Mouse (Mus musculus) small intestine, adult 2 months (tissue): Measurements from ENCODE around the gene Gm20388. TPM values are rescaled to one million over a fixed set of nuclear protein-coding genes. Genes with fewer than 3 reads are reported as not detected.
"Not testable (repeated sequence)": the region's sequence is repeated elsewhere in the genome, so short reads cannot be mapped to it uniquely, and the experiment has no call there.

ENCODE experiments used
- H3K27ac ChIP-seq: fragments of 200-500 bp; 2 replicates; pipeline ENCODE4 v1.5.1; 2012; ENCODE audit warnings: low read depth, low read length, control low read depth, inconsistent platforms; ENCODE audit not compliant: insufficient read depth
- H3K27me3 ChIP-seq: fragments of 200-500 bp; 2 replicates; pipeline ENCODE4 v1.6.1; 2012; ENCODE audit warnings: mild to moderate bottlenecking, moderate library complexity, low read length, inconsistent platforms; ENCODE audit not compliant: control insufficient read depth, insufficient read depth
- H3K36me3 ChIP-seq: fragments of 200-500 bp; 2 replicates; pipeline ENCODE4 v1.6.1; 2012; ENCODE audit warnings: mild to moderate bottlenecking, low read length, control low read depth, inconsistent platforms; ENCODE audit not compliant: control insufficient read depth, insufficient read depth
- H3K4me1 ChIP-seq: fragments of 200-500 bp; 2 replicates; pipeline ENCODE4 v1.6.1; 2012; ENCODE audit warnings: low read length, inconsistent platforms, mixed read lengths; ENCODE audit not compliant: control insufficient read depth, insufficient read depth, insufficient read length
- H3K4me3 ChIP-seq: fragments of 200-500 bp; 2 replicates; pipeline ENCODE4 v1.5.1; 2012; ENCODE audit warnings: low read depth, mild to moderate bottlenecking, control low read depth, inconsistent platforms, low read length, moderate library complexity
- CTCF ChIP-seq: fragments of 200-500 bp; IDR thresholded peaks from 2 replicates; pipeline ENCODE4 v1.5.1; 2012; ENCODE audit warnings: low read depth, mild to moderate bottlenecking, control low read depth, inconsistent platforms, low read length, moderate library complexity, mixed read lengths; ENCODE audit not compliant: insufficient replicate concordance, insufficient read length; ENCODE audit errors: extremely low read depth
- POLR2A ChIP-seq: fragments of 200-500 bp; IDR thresholded peaks from 2 replicates; pipeline ENCODE4 v1.6.1; 2012; ENCODE audit warnings: low read depth, mild to moderate bottlenecking, control low read depth, inconsistent platforms, low read length, moderate library complexity
- WGBS: fragments of 180-500 bp; shearing (Covaris S2); methylation state at CpG from one replicate; pipeline ENCODE4 v1.1.7; 2018; 5-methylcytosine and 5-hydroxymethylcytosine counted together
- polyA plus RNA-seq: library from polyadenylated mRNA; depleted of rRNA; stranded (reverse); fragments of >200 nt; gene quantifications from 2 replicates; pipeline ENCODE4 v1.2.3, GENCODE M21; 2012

Gm20388 gene
- polyA plus RNA-seq, 1 experiment, result 37.3 TPM

DNA sequence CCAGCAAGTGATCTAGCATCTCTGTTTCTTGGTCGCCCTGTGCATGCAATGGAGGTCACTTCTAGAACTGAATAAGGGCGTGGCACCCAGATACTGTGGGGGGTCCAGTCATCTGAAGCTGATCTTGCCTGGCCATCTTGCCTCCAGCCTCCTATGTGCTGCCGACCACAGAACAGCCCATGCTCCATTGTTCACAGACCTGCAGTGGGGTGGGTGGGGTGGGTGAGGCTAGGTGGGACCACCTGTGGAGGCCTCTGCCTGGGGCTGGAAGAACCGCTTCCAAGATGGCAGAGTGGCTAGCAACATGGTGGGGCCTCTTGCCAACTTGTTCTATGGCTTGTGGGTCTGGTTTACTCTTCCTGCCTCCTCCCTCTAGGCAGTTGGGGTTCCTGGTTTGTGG lies 423.0 kb downstream of the Gm20388 start:
- no peaks in the 10 kb centered on the region for H3K36me3 ChIP-seq
- TF ChIP-seq CTCF (no peak), POLR2A (no peak)
- 92% methylated on average over 4 of the region's 4 CpGs for WGBS
- H3K4me1 ChIP-seq, result peaks cover 35% of the 10 kb centered on the region
- no peak overlapping the region for H3K27ac ChIP-seq
- no peaks in the 10 kb centered on the region for H3K27me3 ChIP-seq
- H3K4me3 ChIP-seq, result no peak overlapping the region

DNA sequence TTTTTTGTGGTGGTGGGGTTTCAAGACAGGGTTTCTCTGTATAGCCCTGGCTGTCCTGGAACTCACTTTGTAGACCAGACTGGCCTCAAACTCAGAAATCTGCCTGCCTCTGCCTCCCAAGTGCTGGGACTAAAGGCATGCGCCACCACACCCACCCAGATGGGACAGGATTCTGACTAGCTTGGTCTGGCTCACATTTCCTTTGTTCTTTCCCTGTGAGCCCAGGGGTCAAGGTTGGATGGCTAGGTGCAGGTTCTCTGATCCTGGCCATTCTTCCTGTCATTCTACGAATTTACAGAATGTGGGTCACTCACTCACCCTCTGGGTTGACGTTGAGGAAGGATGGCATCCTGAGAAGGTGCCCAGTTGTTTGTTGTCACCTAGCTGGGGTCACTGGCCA lies 423.6 kb downstream of the Gm20388 start:
- H3K4me3 ChIP-seq, H3K27me3 ChIP-seq, H3K36me3 ChIP-seq, H3K27ac ChIP-seq: not testable (repeated sequence)
- WGBS, result 90% methylated on average over 3 of the region's 3 CpGs
- H3K4me1 ChIP-seq, result peaks cover 35% of the 10 kb centered on the region

DNA sequence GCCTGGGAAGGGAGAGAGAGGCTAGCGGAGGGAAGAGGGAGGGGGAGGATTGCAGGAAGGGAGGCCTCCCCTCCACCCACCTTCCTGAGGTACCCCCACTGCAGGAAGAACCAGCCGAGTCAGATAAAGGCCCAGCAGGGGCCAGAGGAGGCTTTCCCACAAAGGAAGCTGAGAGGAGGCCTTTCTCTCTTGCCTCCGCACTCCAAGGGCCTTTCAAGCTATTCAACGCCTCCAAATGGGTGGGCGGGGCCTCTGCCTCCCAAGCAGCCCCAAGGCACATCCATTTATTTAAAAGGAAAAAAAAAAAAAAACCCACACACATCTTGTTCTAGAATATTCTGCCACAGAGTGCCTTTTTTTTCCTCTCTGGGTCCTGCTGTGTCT lies 424.2 kb downstream of the Gm20388 start:
- H3K27me3 ChIP-seq, result no peaks in the 10 kb centered on the region
- H3K36me3 ChIP-seq, result no peaks in the 10 kb centered on the region
- no peak for TF ChIP-seq POLR2A
- H3K4me3 ChIP-seq, result peak overlapping the region; percentile 61; the same call in 1 of the 2 replicates
- peak overlapping the region; percentile 90 for H3K27ac ChIP-seq
- peaks cover 34% of the 10 kb centered on the region for H3K4me1 ChIP-seq
- WGBS, result 24% methylated on average over 5 of the region's 5 CpGs

DNA sequence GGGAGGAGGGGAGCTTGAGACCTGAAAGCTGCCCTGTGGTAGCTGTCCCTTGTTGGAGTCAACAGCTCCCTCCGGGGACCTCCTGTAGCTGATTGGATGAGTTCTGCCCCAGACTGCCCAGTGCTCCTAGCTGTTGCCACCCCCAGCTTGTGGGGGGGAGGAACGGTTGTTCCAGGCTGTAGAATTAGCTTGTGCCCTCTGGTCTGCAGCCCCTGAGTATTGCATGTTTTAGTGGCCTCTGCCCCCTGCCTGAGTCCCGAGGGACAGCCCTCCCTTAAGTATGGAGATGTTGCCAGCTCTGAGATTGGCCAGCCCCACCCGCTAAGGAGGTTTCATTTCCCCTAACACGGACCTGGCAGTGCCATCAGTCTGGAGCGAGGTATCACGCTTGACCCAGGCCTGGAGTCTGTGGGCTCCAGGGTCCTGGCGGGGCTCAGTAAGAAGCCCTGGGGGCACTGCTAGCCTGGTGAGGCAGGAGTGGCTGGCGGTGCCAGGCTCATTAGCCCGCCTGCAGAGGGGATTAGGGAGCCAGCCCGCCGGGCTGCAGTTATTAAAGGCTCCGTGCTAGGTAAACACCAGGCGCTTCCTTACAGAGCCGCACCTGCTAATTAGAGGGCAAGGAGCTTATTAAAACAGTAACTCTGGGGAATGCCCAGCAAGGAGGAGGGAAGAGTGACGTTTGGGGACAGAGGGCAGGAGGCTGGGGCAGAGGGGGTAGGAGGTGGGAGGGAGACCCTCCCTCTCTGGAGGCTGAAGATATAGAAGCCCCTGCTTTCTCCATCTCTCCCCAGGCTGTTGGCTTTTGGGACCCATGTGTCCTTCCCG lies 424.8 kb downstream of the Gm20388 start:
- Histone ChIP-seq H3K27me3 (no peaks in the 10 kb centered on the region), H3K4me3 (peak overlapping the region; percentile 61), H3K27ac (peak overlapping the region; percentile 90), H3K36me3 (no peaks in the 10 kb centered on the region), H3K4me1 (peaks cover 31% of the 10 kb centered on the region)
- TF ChIP-seq CTCF (no peak), POLR2A (no peak)
- 14% methylated on average over 17 of the region's 17 CpGs for WGBS

DNA sequence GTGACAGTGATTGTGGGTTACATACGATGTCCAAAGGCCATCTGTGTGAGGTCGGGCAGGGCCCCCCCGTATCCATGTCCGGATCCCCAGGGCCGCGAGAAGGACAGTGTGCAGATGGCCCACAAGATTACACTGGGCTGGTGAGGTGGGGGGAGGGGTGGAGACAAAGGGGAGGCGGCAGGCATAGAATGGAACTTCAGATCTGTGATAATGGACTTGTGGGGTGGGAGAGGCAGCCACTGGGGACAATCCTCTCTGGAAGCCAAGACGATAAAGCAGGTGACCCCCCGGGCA lies 425.4 kb downstream of the Gm20388 start:
- Histone ChIP-seq H3K27ac (peak overlapping the region; percentile 90), H3K36me3 (no peaks in the 10 kb centered on the region), H3K4me1 (peaks cover 27% of the 10 kb centered on the region), H3K4me3 (peak overlapping the region; percentile 61; the same call in 1 of the 2 replicates), H3K27me3 (no peaks in the 10 kb centered on the region)
- TF ChIP-seq CTCF (no peak), POLR2A (no peak)
- WGBS, result 4% methylated on average over 9 of the region's 9 CpGs

DNA sequence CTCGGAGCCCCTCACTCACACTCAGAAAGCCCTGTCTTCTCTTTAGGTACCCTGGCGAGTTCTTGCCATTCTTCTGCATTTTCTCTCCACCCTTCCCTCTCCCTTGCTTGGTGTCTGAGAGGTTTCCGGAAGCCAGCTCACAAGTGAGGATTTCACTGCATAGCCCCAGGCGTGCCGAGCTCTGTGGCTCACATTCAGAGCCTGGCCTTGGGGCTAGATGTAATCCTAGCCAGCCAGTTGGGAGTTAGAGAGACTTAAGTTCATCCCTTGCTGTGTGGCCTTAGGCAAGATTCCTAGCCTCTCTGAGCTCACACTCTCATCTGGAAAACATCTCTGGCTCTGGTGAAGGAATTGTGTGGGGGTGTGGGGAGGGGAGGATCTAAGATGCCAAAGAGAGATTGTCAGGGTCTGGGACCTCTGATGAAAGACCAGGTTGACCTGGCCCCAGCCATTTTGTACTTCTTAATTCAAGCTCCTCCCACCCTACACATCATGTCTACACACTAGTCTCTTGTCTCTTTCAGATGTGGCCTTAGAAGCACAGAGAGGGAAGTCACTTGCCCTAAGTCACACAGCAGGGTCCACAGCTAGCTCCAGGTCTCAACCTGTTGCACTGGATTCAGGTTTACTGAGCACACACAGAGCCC lies 426.4 kb downstream of the Gm20388 start:
- Histone ChIP-seq H3K27me3 (no peaks in the 10 kb centered on the region), H3K4me1 (peaks cover 27% of the 10 kb centered on the region), H3K27ac (no peak overlapping the region), H3K4me3 (no peak overlapping the region), H3K36me3 (no peaks in the 10 kb centered on the region)
- TF ChIP-seq POLR2A (no peak), CTCF (no peak)
- WGBS, result 61% methylated on average over 5 of the region's 5 CpGs

DNA sequence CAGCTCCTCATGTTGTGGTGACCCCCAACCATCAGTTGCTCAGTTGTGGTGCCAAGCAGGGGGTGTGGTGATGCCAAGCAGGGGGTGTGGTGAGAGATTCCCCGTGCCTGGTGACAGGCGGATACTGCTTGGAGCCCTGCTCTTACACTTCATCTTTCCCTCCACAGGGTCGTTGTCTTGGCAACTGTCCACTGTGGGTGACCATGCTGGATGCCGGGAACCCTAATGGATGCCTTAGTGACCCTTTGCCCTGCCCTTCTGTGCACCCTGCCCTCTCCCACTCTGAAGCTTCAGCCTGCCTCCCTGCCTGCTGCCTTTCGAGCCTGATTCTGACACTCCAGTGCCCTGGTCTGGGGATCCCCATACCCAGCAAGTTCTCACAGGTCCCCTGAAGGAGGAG lies 427.0 kb downstream of the Gm20388 start:
- Histone ChIP-seq H3K4me3 (no peak overlapping the region), H3K36me3 (no peaks in the 10 kb centered on the region), H3K4me1 (peaks cover 27% of the 10 kb centered on the region), H3K27ac (no peak overlapping the region), H3K27me3 (no peaks in the 10 kb centered on the region)
- WGBS, result 68% methylated on average over 5 of the region's 5 CpGs
- no peak for TF ChIP-seq POLR2A
- no peak for TF ChIP-seq CTCF
